Mouse (Mus musculus) G1E-ER4 (cell line): ENCODE measurements around the gene Olfr811. TPM values are rescaled to one million over a fixed set of nuclear protein-coding genes. Genes with fewer than 3 reads are reported as not detected.

ENCODE experiments used
- GATA1 ChIP-seq: IDR thresholded peaks from one replicate; pipeline ENCODE4 v1.8.0; 2012; ENCODE audit warnings: low read length, inconsistent platforms
- polyA plus RNA-seq: library from polyadenylated mRNA; stranded (reverse); fragments of >175 nt; gene quantifications from 2 replicates; pipeline ENCODE4 v1.2.3, GENCODE M21; 2012

The Olfr811 gene
- polyA plus RNA-seq = not detected in 2 replicates

DNA sequence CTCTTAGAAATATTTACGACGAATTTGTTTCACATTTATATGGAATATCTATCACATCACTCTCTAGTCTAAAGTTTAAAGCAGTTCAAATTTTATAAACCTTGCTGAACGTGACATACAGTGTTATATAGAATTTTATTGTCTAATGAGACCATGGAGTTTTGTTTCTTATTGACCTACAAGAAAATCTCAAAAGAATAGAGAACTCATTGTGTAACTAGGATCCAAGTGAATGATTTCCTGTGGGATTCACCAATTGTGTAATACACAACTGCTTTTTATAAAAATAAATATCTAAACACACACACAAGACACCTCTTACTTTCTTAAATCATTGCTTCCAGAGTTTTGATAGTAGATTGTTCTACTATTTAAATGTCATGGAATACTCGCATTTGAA, at the start of gene Olfr811:
Gene Olfr811, minus strand, starts transcription at position 101 of the 400 bp plus-strand sequence.
- TF ChIP-seq GATA1 = no peak

- no peak for TF ChIP-seq GATA1
These were observed 43.1 kb upstream of the Olfr811 start for GRCm38 (mm10) chr10:129847343-129847742.

- no peak for TF ChIP-seq GATA1
These were observed 41.8 kb upstream of the Olfr811 start, which contains the start of gene Olfr812 for GRCm38 (mm10) chr10:129845994-129846393. Gene Olfr812 (minus strand): TSS chr10:129846094.

GRCm38 (mm10) chr10:129794817-129795216, 9.4 kb downstream of the Olfr811 start, which contains the start of gene Olfr810:
Gene Olfr810 (minus strand): TSS chr10:129794917.
- TF ChIP-seq GATA1 = no peak

DNA sequence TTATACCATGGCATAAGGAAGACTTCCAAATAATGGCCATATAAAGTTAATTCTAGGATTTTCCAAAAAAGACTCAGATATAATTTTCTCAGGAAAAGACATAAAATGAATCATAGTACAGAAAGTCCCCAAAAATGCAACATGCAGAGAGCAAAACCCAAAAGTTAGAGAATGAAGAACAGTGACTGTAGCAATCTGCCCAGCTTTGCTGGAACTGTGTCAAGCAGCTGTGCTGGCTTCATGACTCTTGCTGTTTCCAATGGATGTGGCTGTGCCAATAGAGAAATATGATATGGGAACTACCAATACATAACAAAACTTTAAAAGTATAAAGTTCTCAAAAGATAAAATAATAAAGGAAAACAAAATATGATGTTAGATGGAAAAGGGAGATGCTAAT, 26.1 kb downstream of the Olfr811 start:
- no peak for TF ChIP-seq GATA1

DNA sequence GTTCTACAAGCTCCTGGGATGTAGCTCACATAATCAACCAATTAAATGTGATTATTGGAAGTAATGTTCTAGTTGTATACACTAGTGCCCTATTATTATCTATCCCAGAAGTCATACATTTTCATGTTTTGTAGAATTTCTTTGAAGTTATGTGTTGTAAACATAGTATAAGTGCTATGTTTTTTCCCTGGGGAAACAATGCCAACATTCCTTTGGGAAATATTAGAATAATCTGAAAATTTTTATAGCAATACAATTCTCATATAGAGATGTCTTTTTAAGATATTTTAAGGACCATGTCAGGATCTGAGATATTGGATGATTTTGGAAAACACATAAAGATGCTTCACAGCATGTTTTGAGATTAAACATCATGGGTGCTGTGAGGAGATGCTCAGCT, 29.9 kb downstream of the Olfr811 start, which contains the start of gene Olfr809:
Gene Olfr809, plus strand, starts transcription at position 301 of the 400 bp plus-strand sequence.
- no peak for TF ChIP-seq GATA1

DNA sequence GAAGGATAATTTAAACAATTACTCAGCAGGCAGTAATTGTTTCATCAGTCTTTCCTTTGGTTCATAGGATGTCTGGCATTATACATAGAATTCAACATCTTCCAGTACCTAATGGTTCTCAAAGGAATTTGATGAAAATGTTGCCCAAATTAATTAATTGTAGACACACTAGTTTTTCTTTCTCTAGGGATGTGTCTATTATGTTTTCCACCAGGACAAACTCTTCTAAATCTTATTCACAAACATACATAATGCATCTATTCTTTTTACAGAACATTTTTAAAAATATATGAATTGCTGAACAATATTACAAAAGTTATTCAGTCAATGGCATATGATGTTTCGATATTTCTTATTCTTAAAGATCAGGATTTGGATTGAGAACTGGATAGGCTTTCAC, 39.0 kb downstream of the Olfr811 start, which contains the start of gene Olfr808:
Gene Olfr808, plus strand, starts transcription at position 301 of the 400 bp plus-strand sequence.
- TF ChIP-seq GATA1 = no peak

GRCm38 (mm10) chr10:129757693-129758092, 46.5 kb downstream of the Olfr811 start, which contains the start of gene Olfr807:
Gene Olfr807 (minus strand): TSS chr10:129757793.
- TF ChIP-seq GATA1 = no peak

Other genes starting within 250 kb of the Olfr811 start
- gene Olfr794, start 236.7 kb downstream of the Olfr811 start, polyA plus RNA-seq = not detected in 2 replicates
- gene Olfr796, start 191.8 kb downstream of the Olfr811 start, polyA plus RNA-seq = not detected in 2 replicates
- not detected in 2 replicates for gene Olfr798, start 176.5 kb downstream of the Olfr811 start, polyA plus RNA-seq
- gene Olfr799, start 166.9 kb downstream of the Olfr811 start, polyA plus RNA-seq = not detected in 2 replicates
- not detected in 2 replicates for gene Olfr800, start 146.7 kb downstream of the Olfr811 start, polyA plus RNA-seq
- not detected in 2 replicates for gene Olfr801, start 130.5 kb downstream of the Olfr811 start, polyA plus RNA-seq
- gene Olfr802, start 116.2 kb downstream of the Olfr811 start, polyA plus RNA-seq = not detected in 2 replicates
- gene Olfr803, start 110.1 kb downstream of the Olfr811 start, polyA plus RNA-seq = not detected in 2 replicates
- gene Olfr804, start 101.2 kb downstream of the Olfr811 start, polyA plus RNA-seq = not detected in 2 replicates
- gene Olfr805, start 75.0 kb downstream of the Olfr811 start, polyA plus RNA-seq = not detected in 2 replicates
- not detected in 2 replicates for gene Olfr806, start 62.5 kb downstream of the Olfr811 start, polyA plus RNA-seq
- gene Olfr807, start 46.6 kb downstream of the Olfr811 start, polyA plus RNA-seq = not detected in 2 replicates
- gene Olfr808, start 38.9 kb downstream of the Olfr811 start, polyA plus RNA-seq = not detected in 2 replicates
- gene Olfr809, start 29.8 kb downstream of the Olfr811 start, polyA plus RNA-seq = not detected in 2 replicates
- not detected in 2 replicates for gene Olfr810, start 9.5 kb downstream of the Olfr811 start, polyA plus RNA-seq
- not detected in 2 replicates for gene Olfr812, start 41.7 kb upstream of the Olfr811 start, polyA plus RNA-seq
- not detected in 2 replicates for gene Olfr813, start 51.0 kb upstream of the Olfr811 start, polyA plus RNA-seq
- not detected in 2 replicates for gene Olfr814, start 75.5 kb upstream of the Olfr811 start, polyA plus RNA-seq
- gene Olfr815, start 101.5 kb upstream of the Olfr811 start, polyA plus RNA-seq = not detected in 2 replicates
- gene Olfr816, start 111.2 kb upstream of the Olfr811 start, polyA plus RNA-seq = not detected in 2 replicates
- gene Olfr818, start 144.7 kb upstream of the Olfr811 start, polyA plus RNA-seq = not detected in 2 replicates
- gene Olfr819, start 162.9 kb upstream of the Olfr811 start, polyA plus RNA-seq = not detected in 2 replicates
- gene Olfr247, start 171.7 kb upstream of the Olfr811 start, polyA plus RNA-seq = not detected in 2 replicates
- gene Gm10310, start 180.7 kb upstream of the Olfr811 start, polyA plus RNA-seq = not detected in 2 replicates
- not detected in 2 replicates for gene Olfr820, start 208.2 kb upstream of the Olfr811 start, polyA plus RNA-seq
- gene Olfr821, start 226.0 kb upstream of the Olfr811 start, polyA plus RNA-seq = not detected in 2 replicates